Mouse (Mus musculus): Measurements from ENCODE around the gene Xpo1.

Gene Xpo1

GRCm38 (mm10) chr11:23299910-23300309 lies 44.1 kb downstream of the Xpo1 start:
- no peak for DNase-seq

- no peak for DNase-seq
Measured at GRCm38 (mm10) chr11:23303126-23303525, 47.3 kb downstream of the Xpo1 start.

- DNase-seq, result peak; percentile 14
Measured at GRCm38 (mm10) chr11:23305101-23305672, 49.3 kb downstream of the Xpo1 start.

- DNase-seq, result peak; percentile 96
Measured at GRCm38 (mm10) chr11:23305673-23306608, 50.1 kb downstream of the Xpo1 start.

- peak; percentile 82 for DNase-seq
Measured at GRCm38 (mm10) chr11:23306764-23307565, 51.1 kb downstream of the Xpo1 start, which contains the start of gene Usp34. Gene Usp34 (plus strand): TSS chr11:23306895.

- DNase-seq, result no peak
Measured at GRCm38 (mm10) chr11:23307566-23307920, 51.7 kb downstream of the Xpo1 start.

- DNase-seq, result no peak
Measured at GRCm38 (mm10) chr11:23313496-23313895, 57.7 kb downstream of the Xpo1 start.

- DNase-seq, result no peak
Measured at GRCm38 (mm10) chr11:23329413-23329812, 73.6 kb downstream of the Xpo1 start.

- no peak for DNase-seq
Measured at GRCm38 (mm10) chr11:23332136-23332535, 76.3 kb downstream of the Xpo1 start.

- DNase-seq, result no peak
Measured at GRCm38 (mm10) chr11:23335160-23335559, 79.3 kb downstream of the Xpo1 start.

Data from thymus, postnatal 14 days (tissue).